Mouse (Mus musculus) cortical plate, adult 2 months (tissue): ENCODE measurements at regions not wholly inside any gene's neighbourhood (a gene's known extent, or its start where the extent isn't known, plus 50 kb on each side); places are given as distances from the start of the nearest gene placed in this dataset.

Experiments used
- CTCF ChIP-seq: fragments of 200-500 bp; IDR thresholded peaks from 2 replicates; pipeline ENCODE4 v1.5.1; 2011; ENCODE audit warnings: mild to moderate bottlenecking, control low read depth, low read length; ENCODE audit not compliant: insufficient read depth; ENCODE audit errors: extremely low read depth
- POLR2A ChIP-seq: fragments of 200-500 bp; IDR thresholded peaks from 2 replicates; pipeline ENCODE4 v1.6.1; 2011; ENCODE audit warnings: mild to moderate bottlenecking, low read length, control low read depth; ENCODE audit not compliant: insufficient read depth; ENCODE audit errors: extremely low read depth

GRCm38 (mm10) chr4:8398969-8399368, 160.1 kb upstream of the Car8 start:
- TF ChIP-seq CTCF = no peak
- no peak for TF ChIP-seq POLR2A
